Mouse (Mus musculus) hindbrain, embryonic 14.5 days (tissue): ENCODE data around the gene Cxcl1. TPM values are rescaled to one million over a fixed set of nuclear protein-coding genes. Genes with fewer than 3 reads are reported as not detected.

Experiments used
- ATAC-seq: fragments of 200-750 bp; cut with Nextera tagmentation; 2 replicates; pipeline ENCODE4 v1.8.0; 2017; ENCODE audit warnings: moderate number of reproducible peaks, mild to moderate bottlenecking, moderate TSS enrichment, moderate library complexity; ENCODE audit not compliant: low FRiP score
- DNase-seq: peaks from one replicate; pipeline ENCODE4 v3.0.0-alpha.2; 2015; ENCODE audit warnings: low spot score
- H3K27ac ChIP-seq: fragments of 300-500 bp; sonication (generic); 2 replicates; pipeline ENCODE4 v1.5.1; 2014; ENCODE audit warnings: mild to moderate bottlenecking, moderate library complexity
- H3K27me3 ChIP-seq: fragments of 300-500 bp; sonication (generic); 2 replicates; pipeline ENCODE4 v1.6.1; 2014; ENCODE audit warnings: mild to moderate bottlenecking, low read length, mixed read lengths; ENCODE audit not compliant: control insufficient read depth, insufficient read depth
- H3K36me3 ChIP-seq: fragments of 300-500 bp; sonication (generic); replicated peaks from 2 replicates; pipeline ENCODE4 v1.6.1; 2014; ENCODE audit not compliant: control insufficient read depth, insufficient read depth
- H3K4me1 ChIP-seq: fragments of 300-500 bp; sonication (generic); replicated peaks from 2 replicates; pipeline ENCODE4 v1.6.1; 2014; ENCODE audit warnings: antibody characterized with exemption, low read length, mixed read lengths; ENCODE audit not compliant: control insufficient read depth, insufficient read depth
- H3K4me2 ChIP-seq: fragments of 300-500 bp; sonication (generic); replicated peaks from 2 replicates; pipeline ENCODE4 v1.6.1; 2014; ENCODE audit warnings: mild to moderate bottlenecking, moderate library complexity
- H3K4me3 ChIP-seq: fragments of 300-500 bp; sonication (generic); replicated peaks from 2 replicates; pipeline ENCODE4 v1.5.1; 2014; ENCODE audit warnings: mild to moderate bottlenecking, low read length
- H3K9ac ChIP-seq: fragments of 300-500 bp; sonication (generic); 2 replicates; pipeline ENCODE4 v1.6.1; 2014
- H3K9me3 ChIP-seq: fragments of 300-500 bp; sonication (generic); 2 replicates; pipeline ENCODE4 v1.6.1; 2016; ENCODE audit warnings: low read length; ENCODE audit not compliant: control insufficient read depth
- WGBS: fragments of 180-500 bp; shearing (Covaris S2); extraction: QIAGEN DNeasy Blood & Tissue Kit; methylation state at CpG from one replicate; pipeline ENCODE4 v1.1.7; 2014; 5-methylcytosine and 5-hydroxymethylcytosine counted together
- polyA plus RNA-seq: library from polyadenylated mRNA; unstranded; fragments of >200 nt; fragmentation: Nextera tagmentation; extraction: Ambion mirVana; gene quantifications from 2 replicates; pipeline ENCODE4 v1.2.1, GENCODE M21; 2014

Cxcl1 gene
- polyA plus RNA-seq, 1 experiment from 2014 or later, result 0.64 TPM

DNA sequence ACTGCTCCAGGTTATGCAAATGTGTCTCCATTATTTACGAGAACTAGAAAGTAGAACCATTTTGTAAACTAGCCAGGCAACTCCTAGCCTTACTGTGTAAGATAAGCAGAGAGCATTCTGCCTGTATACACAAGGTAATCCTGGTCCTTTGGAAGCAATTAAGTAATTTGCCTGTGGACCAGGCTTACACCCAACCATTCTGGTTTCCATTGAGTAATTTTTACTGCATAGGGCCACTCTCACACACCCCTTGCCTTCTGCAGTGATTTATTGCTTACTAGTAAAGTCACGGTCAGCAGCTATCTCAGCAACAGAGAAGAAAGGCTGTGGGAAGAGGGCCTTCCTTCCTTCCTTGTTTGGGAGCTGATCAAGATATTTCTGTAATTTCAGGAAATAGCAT lies 45.7 kb downstream of the Cxcl1 start:
- ATAC-seq, result no peak
- Histone ChIP-seq H3K36me3 (peaks cover 14% of the 10 kb centered on the region), H3K27me3 (no peaks in the 10 kb centered on the region), H3K9me3 (no peaks in the 10 kb centered on the region), H3K4me3 (no peak overlapping the region), H3K9ac (no peak overlapping the region), H3K4me2 (no peak overlapping the region), H3K27ac (no peak overlapping the region), H3K4me1 (peaks cover 11% of the 10 kb centered on the region)
- no peak for DNase-seq
- 70% methylated on average over 2 of the region's 2 CpGs for WGBS

Other genes with a start within 250 kb of the Cxcl1 start
- 0.37 and 0.47 TPM in 2 replicates for gene Cxcl5, start 131.9 kb upstream of the Cxcl1 start, polyA plus RNA-seq
- gene Ppbp, start 122.7 kb upstream of the Cxcl1 start, polyA plus RNA-seq, result 1.1 and 1.6 TPM in 2 replicates
- gene Pf4, start 118.8 kb upstream of the Cxcl1 start, polyA plus RNA-seq, result 47.1 and 56.7 TPM in 2 replicates
- 0.21 TPM in 1 of 2 replicates, not detected in the other for gene Cxcl3, start 105.1 kb upstream of the Cxcl1 start, polyA plus RNA-seq
- gene Cxcl15, start 96.7 kb upstream of the Cxcl1 start, polyA plus RNA-seq, result not detected in 2 replicates
- gene Cxcl2, start 12.6 kb downstream of the Cxcl1 start, polyA plus RNA-seq, result 0.24 TPM in 1 of 2 replicates, not detected in the other
- 88.3 and 95.7 TPM in 2 replicates for gene Mthfd2l, start 39.9 kb downstream of the Cxcl1 start, polyA plus RNA-seq
- not detected in 2 replicates for gene Epgn, start 136.2 kb downstream of the Cxcl1 start, polyA plus RNA-seq
- not detected in 2 replicates for gene Ereg, start 183.4 kb downstream of the Cxcl1 start, polyA plus RNA-seq
- 0.27 and 0.34 TPM in 2 replicates for gene Areg, start 248.4 kb downstream of the Cxcl1 start, polyA plus RNA-seq